Mouse (Mus musculus) cerebellum, adult (tissue): ENCODE data around the gene Nutm2.
"Not testable (repeated sequence)": the region's sequence is repeated elsewhere in the genome, so short reads cannot be mapped to it uniquely, and the experiment has no call there.

Experiments used
- ATAC-seq: cut with Nextera tagmentation; 2 replicates; pipeline ENCODE4 v1.9.2; 2017; ENCODE audit warnings: mild to moderate bottlenecking, moderate library complexity, mixed read lengths; ENCODE audit not compliant: insufficient number of reproducible peaks, low FRiP score, low TSS enrichment

The Nutm2 gene

GRCm38 (mm10) chr13:50467007-50467406 lies at the start of gene Nutm2:
Gene Nutm2, plus strand, starts transcription at chr13:50467307.
- no peak for ATAC-seq

- ATAC-seq, result peak; percentile 89
Measured at GRCm38 (mm10) chr13:50417389-50418183, 49.5 kb upstream of the Nutm2 start, which contains the start of gene Fbxw17. Gene Fbxw17, plus strand, starts transcription at chr13:50417864.

- no peak for ATAC-seq
Measured at GRCm38 (mm10) chr13:50418421-50418820, 48.7 kb upstream of the Nutm2 start.

GRCm38 (mm10) chr13:50423625-50424209 lies 43.4 kb upstream of the Nutm2 start:
- ATAC-seq, result no peak

GRCm38 (mm10) chr13:50424517-50424916 lies 42.6 kb upstream of the Nutm2 start:
- ATAC-seq, result no peak

- ATAC-seq, result no peak
Measured at GRCm38 (mm10) chr13:50426686-50427085, 40.4 kb upstream of the Nutm2 start.

- no peak for ATAC-seq
Measured at GRCm38 (mm10) chr13:50443812-50444211, 23.3 kb upstream of the Nutm2 start, which contains the start of gene Gm47429. Gene Gm47429, minus strand, starts transcription at chr13:50443912.

- ATAC-seq, result no peak
Measured at GRCm38 (mm10) chr13:50445261-50445660, 21.8 kb upstream of the Nutm2 start.

GRCm38 (mm10) chr13:50452266-50452665 lies 14.8 kb upstream of the Nutm2 start:
- not testable (repeated sequence) for ATAC-seq

GRCm38 (mm10) chr13:50453426-50453825 lies 13.7 kb upstream of the Nutm2 start:
- ATAC-seq, result no peak

GRCm38 (mm10) chr13:50460433-50460832 lies 6.7 kb upstream of the Nutm2 start:
- not testable (repeated sequence) for ATAC-seq

- ATAC-seq, result no peak
Measured at GRCm38 (mm10) chr13:50464621-50465562, 2.2 kb upstream of the Nutm2 start.

GRCm38 (mm10) chr13:50488510-50488909 lies 21.4 kb downstream of the Nutm2 start:
- not testable (repeated sequence) for ATAC-seq

- ATAC-seq, result not testable (repeated sequence)
Measured at GRCm38 (mm10) chr13:50510470-50511343, 43.6 kb downstream of the Nutm2 start.
